Mouse (Mus musculus) bone marrow, adult 2 months (tissue): ENCODE data around the gene Syt1.

ENCODE experiments used
- CTCF ChIP-seq: fragments of 200-500 bp; IDR thresholded peaks from 2 replicates; pipeline ENCODE4 v1.5.1; 2011; ENCODE audit warnings: low read length, control low read depth; ENCODE audit not compliant: control insufficient read depth, insufficient read depth
- POLR2A ChIP-seq: fragments of 200-500 bp; IDR thresholded peaks from 2 replicates; pipeline ENCODE4 v1.6.1; 2011; ENCODE audit warnings: low read depth, mild to moderate bottlenecking, control low read depth, low read length, borderline replicate concordance; ENCODE audit not compliant: control insufficient read depth

GRCm38 (mm10) chr10:109047537-109047936, 36.8 kb upstream of the Syt1 start:
- no peak for TF ChIP-seq CTCF
- TF ChIP-seq POLR2A = no peak
